Mouse (Mus musculus) embryonic facial prominence, embryonic 11.5 days (tissue): Measurements from ENCODE around the gene Tpx2. TPM values are rescaled to one million over a fixed set of nuclear protein-coding genes. Genes with fewer than 3 reads are reported as not detected.
A peak's percentile ranks its signal among the peaks of the same experiment; 100 is the strongest.

Experiments
- ATAC-seq: fragments of 200-750 bp; cut with Nextera tagmentation; replicated peaks from 2 replicates; pipeline ENCODE4 v1.8.0; 2017; ENCODE audit warnings: low read depth; ENCODE audit not compliant: insufficient number of reproducible peaks, low FRiP score, low TSS enrichment
- DNase-seq: peaks from one replicate; pipeline ENCODE4 v3.0.0-alpha.2; 2015; ENCODE audit warnings: low spot score
- H3K27ac ChIP-seq: fragments of 300-500 bp; sonication (generic); replicated peaks from 2 replicates; pipeline ENCODE4 v1.5.1; 2014; ENCODE audit warnings: mild to moderate bottlenecking, low read depth, low read length, control low read depth
- H3K27me3 ChIP-seq: fragments of 300-500 bp; sonication (generic); 2 replicates; pipeline ENCODE4 v1.6.1; 2014; ENCODE audit warnings: mild to moderate bottlenecking, low read length, moderate library complexity, mixed read lengths; ENCODE audit not compliant: control insufficient read depth, insufficient read depth
- H3K36me3 ChIP-seq: fragments of 300-500 bp; sonication (generic); replicated peaks from 2 replicates; pipeline ENCODE4 v1.6.1; 2014; ENCODE audit warnings: low read depth, mild to moderate bottlenecking, low read length, moderate library complexity, mixed read lengths; ENCODE audit not compliant: control insufficient read depth, insufficient read depth
- H3K4me1 ChIP-seq: fragments of 300-500 bp; sonication (generic); 2 replicates; pipeline ENCODE4 v1.6.1; 2014; ENCODE audit warnings: low read length, mixed read lengths; ENCODE audit not compliant: control insufficient read depth, insufficient read depth
- H3K4me2 ChIP-seq: fragments of 300-500 bp; sonication (generic); 2 replicates; pipeline ENCODE4 v1.6.1; 2014; ENCODE audit warnings: low read depth, mild to moderate bottlenecking, control low read depth, low read length, moderate library complexity
- H3K4me3 ChIP-seq: fragments of 300-500 bp; sonication (generic); 2 replicates; pipeline ENCODE4 v1.5.1; 2014; ENCODE audit warnings: low read depth, low read length, control low read depth
- H3K9ac ChIP-seq: fragments of 300-500 bp; sonication (generic); replicated peaks from 2 replicates; pipeline ENCODE4 v1.6.1; 2014; ENCODE audit warnings: mild to moderate bottlenecking, control low read depth, low read length
- H3K9me3 ChIP-seq: fragments of 300-500 bp; sonication (generic); replicated peaks from 2 replicates; pipeline ENCODE4 v1.6.1; 2016; ENCODE audit warnings: mild to moderate bottlenecking, low read length, inconsistent platforms, mixed read lengths; ENCODE audit not compliant: control insufficient read depth
- WGBS: fragments of 180-500 bp; shearing (Covaris S2); extraction: QIAGEN DNeasy Blood & Tissue Kit; methylation state at CpG from one replicate; pipeline ENCODE4 v1.1.7; 2014; 5-methylcytosine and 5-hydroxymethylcytosine counted together
- polyA plus RNA-seq: library from polyadenylated mRNA; unstranded; fragments of >200 nt; fragmentation: Nextera tagmentation; extraction: Ambion mirVana; gene quantifications from 2 replicates; pipeline ENCODE4 v1.2.1, GENCODE M21; 2014

Gene Tpx2
- polyA plus RNA-seq, 1 experiment from 2014 or later: 190 TPM

DNA sequence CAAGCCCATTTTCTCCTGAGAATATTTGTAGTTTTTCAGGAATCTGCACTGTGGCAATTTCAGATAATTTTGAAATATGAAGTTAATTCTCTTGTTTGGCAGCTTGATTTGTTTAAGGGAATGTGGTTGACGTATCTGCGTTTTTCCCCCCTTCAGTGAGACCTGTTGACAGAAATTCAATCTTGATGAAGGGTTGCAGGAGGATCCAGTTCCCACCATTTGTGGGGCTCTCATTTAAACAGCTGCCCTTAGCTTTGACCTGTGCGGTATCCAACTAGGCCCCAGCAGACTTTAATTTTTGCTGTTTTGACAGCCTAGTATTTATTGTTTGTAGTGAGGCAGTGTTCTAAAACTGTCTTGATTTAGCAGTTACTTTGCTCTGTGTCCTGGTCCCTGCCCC, 11.7 kb downstream of the Tpx2 start:
- H3K4me1 ChIP-seq: no peaks in the 10 kb centered on the region
- H3K9ac ChIP-seq: no peak overlapping the region
- H3K27ac ChIP-seq: no peak overlapping the region
- no peaks in the 10 kb centered on the region for H3K27me3 ChIP-seq
- WGBS: 81% methylated on average over 3 of the region's 3 CpGs
- H3K4me3 ChIP-seq: no peak overlapping the region
- DNase-seq (no peak), ATAC-seq (no peak)
- H3K9me3 ChIP-seq: no peaks in the 10 kb centered on the region
- H3K36me3 ChIP-seq: peaks cover 9% of the 10 kb centered on the region
- H3K4me2 ChIP-seq: no peak overlapping the region

DNA sequence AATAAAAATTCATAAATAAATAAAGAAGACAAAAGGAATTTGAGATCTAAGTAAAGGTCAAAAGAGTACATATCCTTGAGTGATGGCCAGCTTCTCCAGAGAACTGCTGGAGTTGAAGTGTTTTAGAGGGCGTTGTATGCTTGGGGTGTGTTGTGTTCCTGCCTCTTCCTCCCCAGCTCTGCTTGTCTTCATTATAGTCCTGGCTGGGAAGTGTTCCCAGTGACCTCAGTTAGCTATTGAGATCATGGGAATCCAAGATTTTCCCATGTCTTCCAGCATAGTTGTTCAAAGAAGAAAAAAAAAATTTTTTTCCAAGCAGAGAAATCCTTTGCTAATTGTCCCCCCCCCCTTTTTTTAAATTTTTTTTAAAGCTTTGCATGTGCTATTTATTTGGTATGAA, 14.1 kb downstream of the Tpx2 start:
- ATAC-seq (no peak), DNase-seq (no peak)
- WGBS: 92% methylated on average over 1 of the region's 1 CpGs
- no peak overlapping the region for H3K27ac ChIP-seq
- no peak overlapping the region for H3K4me2 ChIP-seq
- H3K4me1 ChIP-seq: no peaks in the 10 kb centered on the region
- no peak overlapping the region for H3K9ac ChIP-seq
- H3K4me3 ChIP-seq: no peak overlapping the region
- peaks cover 6% of the 10 kb centered on the region; the same call in 1 of the 2 replicates for H3K36me3 ChIP-seq
- no peaks in the 10 kb centered on the region for H3K9me3 ChIP-seq
- H3K27me3 ChIP-seq: no peaks in the 10 kb centered on the region

GRCm38 (mm10) chr2:152862638-152863037, 14.9 kb downstream of the Tpx2 start:
- H3K9ac ChIP-seq: no peak overlapping the region
- ATAC-seq (no peak), DNase-seq (no peak)
- no peaks in the 10 kb centered on the region for H3K4me1 ChIP-seq
- peaks cover 6% of the 10 kb centered on the region; the same call in 1 of the 2 replicates for H3K36me3 ChIP-seq
- no peak overlapping the region for H3K27ac ChIP-seq
- no peak overlapping the region for H3K4me2 ChIP-seq
- H3K4me3 ChIP-seq: no peak overlapping the region
- H3K27me3 ChIP-seq: no peaks in the 10 kb centered on the region
- H3K9me3 ChIP-seq: no peaks in the 10 kb centered on the region
- 79% methylated on average over 3 of the region's 3 CpGs for WGBS

GRCm38 (mm10) chr2:152863346-152863745, 15.6 kb downstream of the Tpx2 start:
- no peak overlapping the region for H3K4me2 ChIP-seq
- 91% methylated on average over 6 of the region's 6 CpGs for WGBS
- H3K9me3 ChIP-seq: no peaks in the 10 kb centered on the region
- no peaks in the 10 kb centered on the region for H3K4me1 ChIP-seq
- DNase-seq: no peak
- no peak overlapping the region for H3K27ac ChIP-seq
- no peak overlapping the region for H3K4me3 ChIP-seq
- peaks cover 3% of the 10 kb centered on the region; the same call in 1 of the 2 replicates for H3K36me3 ChIP-seq
- no peak for ATAC-seq
- no peak overlapping the region for H3K9ac ChIP-seq
- H3K27me3 ChIP-seq: no peaks in the 10 kb centered on the region

DNA sequence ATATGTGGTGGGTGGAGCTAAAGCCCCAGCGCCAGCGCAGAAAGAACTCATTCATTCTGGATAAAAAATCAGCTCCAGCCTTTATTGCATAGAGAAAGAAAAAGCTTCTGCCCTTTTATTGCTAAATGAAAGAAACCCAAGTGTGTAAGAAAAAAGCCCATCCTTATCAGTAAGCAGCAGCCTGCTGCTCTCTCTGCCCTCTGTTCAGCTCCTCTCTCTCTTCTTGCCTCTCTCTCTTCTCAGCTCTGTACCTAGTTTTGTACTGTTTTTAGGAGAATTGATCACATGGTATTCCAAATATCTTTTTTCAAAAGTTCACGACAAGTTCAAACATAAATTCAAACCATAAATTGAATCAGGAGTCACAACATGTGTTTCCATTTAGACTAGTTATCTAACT, 30.5 kb downstream of the Tpx2 start:
- Histone ChIP-seq H3K4me1 (no peaks in the 10 kb centered on the region), H3K4me3 (no peak overlapping the region), H3K36me3 (peaks cover 6% of the 10 kb centered on the region), H3K27me3 (no peaks in the 10 kb centered on the region), H3K9me3 (no peaks in the 10 kb centered on the region), H3K9ac (no peak overlapping the region), H3K4me2 (no peak overlapping the region), H3K27ac (no peak overlapping the region)
- 78% methylated on average over 3 of the region's 3 CpGs for WGBS
- DNase-seq (peak; percentile 39), ATAC-seq (no peak)

- Histone ChIP-seq H3K9ac (no peak overlapping the region), H3K27me3 (no peaks in the 10 kb centered on the region), H3K4me3 (no peak overlapping the region), H3K27ac (no peak overlapping the region), H3K4me2 (no peak overlapping the region), H3K36me3 (peaks cover 9% of the 10 kb centered on the region), H3K9me3 (no peaks in the 10 kb centered on the region), H3K4me1 (no peaks in the 10 kb centered on the region)
- no peak for ATAC-seq
- no peak for DNase-seq
- 91% methylated on average over 13 of the region's 13 CpGs for WGBS
These were observed 33.1 kb downstream of the Tpx2 start for GRCm38 (mm10) chr2:152880898-152881297.

- no peak for ATAC-seq
- WGBS: 93% methylated on average over 6 of the region's 6 CpGs
- H3K4me3 ChIP-seq: no peak overlapping the region
- H3K27me3 ChIP-seq: no peaks in the 10 kb centered on the region
- no peaks in the 10 kb centered on the region for H3K9me3 ChIP-seq
- H3K9ac ChIP-seq: no peak overlapping the region
- H3K36me3 ChIP-seq: peaks cover 11% of the 10 kb centered on the region
- H3K4me1 ChIP-seq: no peaks in the 10 kb centered on the region
- H3K4me2 ChIP-seq: no peak overlapping the region
- H3K27ac ChIP-seq: no peak overlapping the region
- no peak for DNase-seq
These were observed 36.4 kb downstream of the Tpx2 start for GRCm38 (mm10) chr2:152884101-152884645.

- H3K4me2 ChIP-seq: no peak overlapping the region
- H3K9me3 ChIP-seq: no peaks in the 10 kb centered on the region
- no peak for DNase-seq
- no peak overlapping the region for H3K9ac ChIP-seq
- no peaks in the 10 kb centered on the region for H3K27me3 ChIP-seq
- no peaks in the 10 kb centered on the region for H3K4me1 ChIP-seq
- no peak overlapping the region for H3K27ac ChIP-seq
- no peak for ATAC-seq
- H3K4me3 ChIP-seq: no peak overlapping the region
- peaks cover 21% of the 10 kb centered on the region for H3K36me3 ChIP-seq
- WGBS: 95% methylated on average over 3 of the region's 3 CpGs
These were observed 39.5 kb downstream of the Tpx2 start for GRCm38 (mm10) chr2:152887230-152887629.
